Mouse (Mus musculus) E14TG2a.4 (cell line): ENCODE results near the gene Slc10a7.

ENCODE experiments used
- CTCF ChIP-seq: conservative IDR thresholded peaks from 2 replicates; pipeline ENCODE4 v1.5.1; 2014; ENCODE audit warnings: low read length
- NANOG ChIP-seq: IDR thresholded peaks from 2 replicates; pipeline ENCODE4 v1.6.1; 2014; ENCODE audit warnings: borderline replicate concordance, low read length, mixed read lengths
- POU5F1 ChIP-seq: IDR thresholded peaks from 2 replicates; pipeline ENCODE4 v1.6.1; 2014; ENCODE audit warnings: low read length, borderline replicate concordance

DNA sequence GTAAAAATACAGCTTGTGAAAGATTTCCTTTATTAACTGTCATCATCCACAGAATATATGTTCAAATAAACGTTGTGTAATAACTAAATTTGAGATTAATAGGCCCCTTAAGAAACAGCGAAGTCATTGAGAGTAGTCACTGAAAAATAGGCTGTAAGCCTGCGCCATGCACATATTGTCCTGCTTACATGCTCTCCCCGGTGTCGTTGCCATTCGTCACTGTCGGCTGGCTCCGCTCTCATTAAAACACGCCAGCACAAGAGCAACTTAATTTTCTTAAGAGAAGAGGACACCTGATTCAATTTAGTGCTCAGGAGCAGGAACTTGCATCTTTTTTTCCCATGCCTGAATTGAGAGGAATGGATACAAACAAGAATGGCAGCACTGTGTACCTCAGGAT is 62.4 kb downstream of the Slc10a7 start:
- no peak for TF ChIP-seq CTCF
- TF ChIP-seq POU5F1, result no peak
- no peak for TF ChIP-seq NANOG
